Mouse (Mus musculus): ENCODE measurements around the gene Patj. TPM values are rescaled to one million over a fixed set of nuclear protein-coding genes. Genes with fewer than 3 reads are reported as not detected.
A peak's percentile ranks its signal among the peaks of the same experiment; 100 is the strongest.
"Not testable (repeated sequence)": the region's sequence is repeated elsewhere in the genome, so short reads cannot be mapped to it uniquely, and the experiment has no call there.

Patj gene
- total RNA-seq, 2 experiments from 2014 or later = 5.2 to 8.7 TPM

GRCm38 (mm10) chr4:98722454-98722853, 326.9 kb downstream of the Patj start:
- DNase-seq (ENCODE audit: low spot score in 2 of 2) = peak; percentile 66 to 72

- DNase-seq (ENCODE audit: low spot score in 2 of 2) = not testable (repeated sequence)
Observed at GRCm38 (mm10) chr4:98724682-98725081, 329.1 kb downstream of the Patj start.

GRCm38 (mm10) chr4:98725439-98725838, 329.9 kb downstream of the Patj start:
- no peak for DNase-seq (ENCODE audit: low spot score in 2 of 2)

- DNase-seq (ENCODE audit: low spot score in 2 of 2) = no peak
Observed at GRCm38 (mm10) chr4:98726590-98727237, 331.1 kb downstream of the Patj start, which contains the start of gene L1td1. Gene L1td1, plus strand, starts transcription at chr4:98726734.

GRCm38 (mm10) chr4:98727295-98727958, 331.8 kb downstream of the Patj start:
- no peak for DNase-seq (ENCODE audit: low spot score in 2 of 2)

GRCm38 (mm10) chr4:98727959-98728347, 332.4 kb downstream of the Patj start:
- DNase-seq (ENCODE audit: low spot score in 2 of 2) = no peak

DNA sequence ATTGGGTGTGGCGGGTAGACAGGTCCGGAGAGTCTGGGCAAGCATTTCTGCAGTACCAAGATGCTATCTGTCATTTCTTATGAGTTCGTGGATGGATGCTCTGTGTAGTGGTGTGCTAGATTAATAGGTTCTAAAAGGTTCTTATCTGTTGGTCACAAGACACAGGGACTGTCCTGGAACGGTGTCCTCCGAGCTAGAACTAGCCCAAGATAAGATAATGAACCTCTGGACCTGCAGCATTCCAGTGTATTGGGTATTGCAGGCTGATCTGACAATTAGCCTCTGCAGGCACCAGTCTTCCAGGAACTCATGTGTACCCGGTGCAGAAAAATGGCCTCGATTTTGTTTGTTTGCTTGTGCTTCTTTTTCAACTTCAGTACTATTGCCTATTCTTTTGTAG, 333.1 kb downstream of the Patj start:
- no peak for DNase-seq (ENCODE audit: low spot score in 2 of 2)

DNA sequence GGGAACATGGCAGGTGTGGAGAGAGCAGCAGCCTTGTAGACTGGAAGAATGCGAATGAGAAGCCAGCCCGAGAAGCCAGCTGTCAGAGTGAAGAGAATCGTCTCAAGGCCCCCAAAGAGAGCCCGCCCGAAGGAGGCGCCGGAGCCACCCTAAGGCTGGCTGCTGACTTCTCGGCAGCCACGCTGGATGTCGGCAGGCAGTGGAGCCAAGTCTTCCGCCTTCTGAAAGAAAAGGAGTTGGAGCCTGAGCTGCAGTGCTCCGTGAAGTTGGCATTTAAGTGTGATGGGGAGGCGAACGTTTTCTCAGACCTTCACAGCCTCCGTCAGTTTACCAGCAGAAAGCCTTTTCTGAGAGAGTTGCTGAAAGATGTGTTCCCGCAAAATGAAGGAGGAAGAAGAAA, 338.1 kb downstream of the Patj start:
- DNase-seq (ENCODE audit: low spot score in 2 of 2) = no peak

GRCm38 (mm10) chr4:98739753-98740152, 344.2 kb downstream of the Patj start:
- DNase-seq (ENCODE audit: low spot score in 2 of 2) = no peak

- no peak for DNase-seq (ENCODE audit: low spot score in 2 of 2)
Observed at GRCm38 (mm10) chr4:98743209-98743905, 347.8 kb downstream of the Patj start.

DNA sequence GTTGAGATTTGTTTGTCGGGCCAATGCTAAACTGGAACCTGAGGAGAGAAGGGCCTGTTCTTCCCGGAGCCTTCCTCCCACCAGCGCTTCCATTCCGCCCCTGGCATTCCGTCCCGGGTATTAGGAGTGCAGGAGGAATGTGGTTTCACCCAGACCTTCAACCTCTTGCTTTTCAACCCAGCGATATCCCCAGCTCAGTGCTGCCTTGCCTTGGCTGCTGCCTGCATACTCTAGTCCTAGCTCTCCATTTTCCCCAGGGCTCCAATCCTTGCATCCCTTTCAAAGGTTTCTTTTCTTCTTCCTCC, 348.3 kb downstream of the Patj start:
- DNase-seq (ENCODE audit: low spot score in 2 of 2) = no peak

- no peak for DNase-seq (ENCODE audit: low spot score in 2 of 2)
Observed at GRCm38 (mm10) chr4:98754456-98754855, 358.9 kb downstream of the Patj start.

- no peak for DNase-seq (ENCODE audit: low spot score in 2 of 2)
Observed at GRCm38 (mm10) chr4:98756141-98756540, 360.6 kb downstream of the Patj start.

DNA sequence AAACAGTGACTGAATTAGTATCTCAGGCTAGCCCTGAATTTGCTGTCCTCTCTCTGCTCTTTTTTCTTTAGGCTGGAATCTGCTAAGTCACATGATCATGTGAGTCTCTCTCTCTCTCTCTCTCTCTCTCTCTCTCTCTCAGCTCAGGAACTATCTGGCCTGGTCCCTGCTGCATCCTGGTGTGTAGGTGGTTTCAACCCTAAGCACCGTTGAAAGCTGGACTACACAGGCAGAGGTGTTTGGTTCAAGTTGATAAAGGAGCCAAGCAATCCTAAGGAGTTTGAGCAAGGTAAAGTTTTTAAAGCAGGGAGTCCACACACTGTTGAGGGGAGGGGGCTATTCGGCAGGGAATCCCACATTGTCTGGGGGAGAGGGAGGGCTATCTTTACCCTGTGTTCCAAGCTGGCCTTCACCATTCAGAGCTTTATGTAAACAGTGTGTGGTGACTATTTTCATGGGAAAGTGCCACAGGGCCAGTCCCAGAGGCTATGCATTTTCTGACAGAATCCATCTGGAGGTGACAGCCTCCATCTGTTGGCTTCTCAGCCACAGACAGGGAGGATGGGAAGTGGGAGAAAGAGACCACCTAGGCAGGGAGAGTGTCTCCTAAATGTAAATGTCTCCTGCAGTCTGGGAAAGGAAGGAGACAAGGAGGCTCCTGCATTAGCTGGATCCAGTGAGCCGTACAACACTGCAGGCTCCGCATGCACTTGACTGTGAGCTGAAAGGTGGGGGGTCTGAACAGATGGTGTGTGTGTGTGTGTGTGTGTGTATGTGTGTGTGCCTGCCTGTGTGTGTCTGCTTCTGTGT, 362.6 kb downstream of the Patj start:
- DNase-seq (ENCODE audit: low spot score in 2 of 2) = peak; percentile 20 to 25

GRCm38 (mm10) chr4:98758872-98759518, 363.4 kb downstream of the Patj start:
- DNase-seq (ENCODE audit: low spot score in 2 of 2) = no peak

GRCm38 (mm10) chr4:98767134-98768133, 371.8 kb downstream of the Patj start:
- DNase-seq (ENCODE audit: low spot score in 2 of 2) = no peak

Data from layer of hippocampus, postnatal 10 days (tissue).